Mouse (Mus musculus) gastrocnemius, adult 2 months (tissue): ENCODE data around the gene Fis1. TPM values are rescaled to one million over a fixed set of nuclear protein-coding genes. Genes with fewer than 3 reads are reported as not detected.
A peak's percentile ranks its signal among the peaks of the same experiment; 100 is the strongest.
"Not testable (repeated sequence)": the region's sequence is repeated elsewhere in the genome, so short reads cannot be mapped to it uniquely, and the experiment has no call there.

Experiments used
- DNase-seq: peaks from one replicate; pipeline ENCODE4 v3.0.0; 2022
- H3K27ac ChIP-seq: fragments of 200-600 bp; 2 replicates; pipeline ENCODE4 v1.8.1; 2022; ENCODE audit warnings: mild to moderate bottlenecking
- H3K4me3 ChIP-seq: fragments of 200-600 bp; 2 replicates; pipeline ENCODE4 v1.8.1; 2022; ENCODE audit warnings: mild to moderate bottlenecking, moderate library complexity
- CTCF ChIP-seq: fragments of 200-600 bp; IDR thresholded peaks from 2 replicates; pipeline ENCODE4 v1.8.1; 2022; ENCODE audit warnings: antibody characterized with exemption, mild to moderate bottlenecking, moderate library complexity
- intact Hi-C: fragments of 180-260 bp; cut with DNase I; formaldehyde crosslinking; loops from one replicate; pipeline ENCODE4 v1.15.1; 2025
- total RNA-seq, 2 experiments: library from RNA; stranded (reverse); gene quantifications; 2 replicates each; pipeline ENCODE4 v1.2.3; 2021

Fis1 gene
- total RNA-seq, 2 experiments from 2014 or later = 179 to 181 TPM

DNA sequence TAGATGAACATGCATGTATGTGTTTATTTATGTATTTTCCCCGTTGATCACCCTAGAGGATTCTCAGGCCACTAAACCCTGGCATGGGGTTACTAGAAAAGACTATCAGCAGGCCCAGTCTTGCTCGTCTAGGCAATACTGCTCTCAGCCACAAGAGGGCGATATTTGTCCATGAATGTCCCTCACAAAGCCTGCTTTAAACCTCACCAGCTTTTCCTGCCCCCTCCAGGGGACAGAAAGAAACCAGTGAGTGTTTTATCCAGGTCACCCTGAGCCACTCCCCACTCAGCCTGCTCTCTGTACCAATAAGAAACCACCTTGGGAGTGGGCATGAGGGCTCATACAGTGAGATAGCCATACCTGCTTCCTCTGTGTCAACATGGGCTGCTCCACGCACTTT is 24.0 kb upstream of the Fis1 start:
- peak; percentile 83 for DNase-seq
- Histone ChIP-seq H3K27ac (no peak overlapping the region), H3K4me3 (no peak overlapping the region)
- intact Hi-C loops = loop anchor here (1.0 to 10.0 kb wide), 2 partner anchors 42 to 196 kb away; no protein-coding TSS in a partner anchor
- TF ChIP-seq CTCF = peak; percentile 93

DNA sequence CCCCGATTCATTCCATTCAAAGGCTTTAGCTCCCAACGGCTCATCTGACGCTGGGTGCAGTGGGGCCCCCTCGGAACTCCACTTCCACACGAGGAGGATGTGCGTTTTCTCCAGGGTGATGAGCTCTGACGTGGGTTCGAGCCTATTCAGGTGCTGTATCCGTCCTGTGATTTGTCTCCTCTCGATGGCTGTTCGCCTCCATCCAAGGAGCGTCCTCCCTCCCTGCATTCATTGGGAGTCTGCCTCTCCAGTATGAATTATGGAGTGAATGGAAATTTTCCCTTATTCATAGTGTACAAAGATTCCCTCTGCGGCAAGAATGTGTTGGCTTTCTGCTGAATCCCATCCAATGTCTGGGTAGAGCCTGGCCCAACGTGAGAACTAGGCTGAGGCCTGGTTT is 21.2 kb upstream of the Fis1 start:
- Histone ChIP-seq H3K4me3 (no peak overlapping the region), H3K27ac (no peak overlapping the region)
- intact Hi-C loops = no loop called here
- TF ChIP-seq CTCF = no peak
- DNase-seq = no peak

- Histone ChIP-seq H3K4me3 (no peak overlapping the region), H3K27ac (no peak overlapping the region)
- no peak for TF ChIP-seq CTCF
- no peak for DNase-seq
- intact Hi-C loops = no loop called here
Observed at GRCm38 (mm10) chr5:136932956-136933355, 20.1 kb upstream of the Fis1 start.

DNA sequence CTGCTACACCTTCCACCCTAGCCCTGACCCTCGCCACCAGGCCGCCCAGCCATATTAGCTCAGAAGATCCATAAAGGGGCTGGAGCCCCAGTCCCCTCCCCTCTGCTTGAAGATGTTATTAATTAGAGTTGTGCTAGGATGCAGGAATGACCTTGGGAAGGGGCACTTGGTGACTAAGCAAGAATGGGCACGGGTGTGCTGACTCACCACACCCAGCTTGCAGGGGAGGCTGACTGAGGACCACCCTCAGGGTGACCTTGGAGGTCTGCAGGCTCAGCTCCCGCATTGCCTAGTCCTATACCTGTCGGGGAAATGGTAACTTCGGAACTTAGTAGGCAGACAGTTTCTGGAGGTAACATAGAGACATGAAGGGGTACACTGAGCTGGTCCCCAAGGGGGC is 19.1 kb upstream of the Fis1 start:
- H3K27ac ChIP-seq = no peak overlapping the region
- intact Hi-C loops = no loop called here
- no peak for DNase-seq
- TF ChIP-seq CTCF = no peak
- H3K4me3 ChIP-seq = no peak overlapping the region

DNA sequence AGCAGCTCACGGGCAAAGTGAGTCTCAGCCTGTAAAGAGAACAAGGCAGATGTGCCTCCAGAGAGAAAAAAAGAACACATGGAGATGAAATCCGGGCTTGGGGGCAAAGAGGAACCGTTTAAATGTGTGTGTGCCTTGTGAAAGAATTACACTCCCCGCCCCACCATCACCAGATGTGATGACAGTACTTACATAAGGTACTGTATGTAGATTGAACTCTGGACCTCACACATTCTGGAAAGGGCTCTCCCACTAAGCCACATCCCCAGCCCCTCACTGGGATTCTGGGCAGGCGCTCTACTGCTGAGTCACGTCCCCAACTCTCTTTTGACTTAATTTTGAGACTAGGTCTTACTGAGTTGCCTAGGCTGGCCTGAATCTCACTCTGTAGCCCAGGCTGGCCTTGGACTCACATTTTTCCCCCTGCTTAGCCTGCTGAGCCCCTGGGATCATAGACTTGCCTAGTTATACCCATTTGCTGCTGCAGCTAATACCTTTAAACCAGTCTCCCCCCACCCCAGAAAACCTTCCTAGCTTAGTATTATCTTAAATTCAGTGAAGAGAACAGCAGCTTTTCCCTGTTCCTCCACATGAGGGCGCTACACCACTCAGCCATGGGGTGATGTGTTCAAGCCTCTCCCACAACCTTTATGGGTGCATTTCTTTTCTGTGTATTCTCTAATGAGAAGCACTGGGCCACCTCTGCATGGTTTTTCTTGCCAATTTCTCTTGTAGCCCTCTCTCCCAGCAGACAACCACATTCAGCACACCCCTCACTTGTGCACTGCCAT is 17.0 kb upstream of the Fis1 start:
- peak; percentile 51 for TF ChIP-seq CTCF
- no peak for DNase-seq
- intact Hi-C loops = no loop called here
- H3K4me3 ChIP-seq = no peak overlapping the region
- H3K27ac ChIP-seq = no peak overlapping the region

DNA sequence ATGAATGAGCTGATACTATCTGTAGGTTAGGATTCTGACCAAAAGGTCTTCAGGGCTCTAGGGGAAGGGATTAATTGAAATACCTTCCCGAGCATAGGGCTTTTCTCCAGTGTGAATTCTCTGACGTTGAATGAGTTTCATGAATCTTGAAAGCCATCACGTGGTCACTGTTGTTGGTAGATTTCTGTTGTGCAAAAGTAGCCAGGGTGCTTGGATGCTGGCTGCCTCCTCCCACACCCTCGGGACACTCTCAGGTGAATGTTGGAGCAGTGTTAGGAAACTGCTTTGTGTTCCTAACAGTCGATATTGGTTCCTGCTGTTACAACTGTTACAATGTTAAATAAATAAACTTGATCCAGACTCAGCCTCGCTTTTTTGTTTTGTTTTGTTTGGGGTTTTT is 16.3 kb upstream of the Fis1 start:
- TF ChIP-seq CTCF = no peak
- H3K27ac ChIP-seq = no peak overlapping the region
- intact Hi-C loops = no loop called here
- no peak overlapping the region for H3K4me3 ChIP-seq
- DNase-seq = no peak

DNA sequence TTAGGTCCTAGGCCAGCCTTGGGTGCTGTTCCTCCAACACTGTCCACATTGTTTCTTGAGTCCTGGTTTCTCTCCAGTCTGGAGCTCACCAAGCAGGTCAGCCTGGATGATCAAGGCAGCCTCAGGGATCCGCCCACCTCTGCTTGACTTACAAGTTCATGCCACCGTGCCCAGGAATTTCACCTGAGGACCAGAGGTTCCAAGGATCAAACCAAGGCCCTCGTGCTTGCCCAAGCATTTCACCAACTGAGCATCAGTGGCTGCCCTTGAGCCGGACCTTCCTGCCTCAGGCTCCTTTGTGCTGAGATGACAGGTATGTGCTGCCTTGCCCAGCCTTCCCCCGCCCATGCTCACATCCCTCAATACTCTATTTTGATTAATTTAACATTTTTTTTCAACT is 15.5 kb upstream of the Fis1 start:
- Histone ChIP-seq H3K4me3 (no peak overlapping the region), H3K27ac (no peak overlapping the region)
- TF ChIP-seq CTCF = no peak
- intact Hi-C loops = no loop called here
- DNase-seq = no peak

DNA sequence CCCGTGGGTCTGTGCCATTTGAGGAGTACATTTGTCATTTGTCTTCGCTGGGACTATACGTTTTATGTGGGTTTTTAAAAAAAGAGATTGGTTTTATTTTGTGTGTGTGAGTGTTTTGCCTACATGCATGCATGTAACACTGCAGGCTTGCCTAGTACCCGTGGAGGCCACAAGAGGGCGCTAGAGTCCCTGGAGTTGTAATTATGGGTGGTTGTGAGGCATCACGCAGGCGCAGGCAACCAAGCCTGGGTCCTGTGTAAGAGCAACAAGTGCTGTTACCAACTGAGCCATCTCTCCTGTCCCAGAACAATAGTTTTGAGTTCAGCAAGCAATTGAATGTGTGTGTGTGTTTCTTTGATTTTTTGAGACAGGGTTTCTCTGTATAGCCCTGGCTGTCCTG is 13.8 kb upstream of the Fis1 start:
- intact Hi-C loops = no loop called here
- TF ChIP-seq CTCF = peak; percentile 66
- DNase-seq = no peak
- Histone ChIP-seq H3K27ac (no peak overlapping the region), H3K4me3 (no peak overlapping the region)

- intact Hi-C loops, DNase-seq, H3K4me3 ChIP-seq, H3K27ac ChIP-seq: not testable (repeated sequence)
Observed at GRCm38 (mm10) chr5:136940029-136940428, 13.0 kb upstream of the Fis1 start.

- no peak for TF ChIP-seq CTCF
- H3K27ac ChIP-seq = no peak overlapping the region
- H3K4me3 ChIP-seq = no peak overlapping the region
- no peak for DNase-seq
- intact Hi-C loops = no loop called here
Observed at GRCm38 (mm10) chr5:136940845-136941560, 12.1 kb upstream of the Fis1 start.

DNA sequence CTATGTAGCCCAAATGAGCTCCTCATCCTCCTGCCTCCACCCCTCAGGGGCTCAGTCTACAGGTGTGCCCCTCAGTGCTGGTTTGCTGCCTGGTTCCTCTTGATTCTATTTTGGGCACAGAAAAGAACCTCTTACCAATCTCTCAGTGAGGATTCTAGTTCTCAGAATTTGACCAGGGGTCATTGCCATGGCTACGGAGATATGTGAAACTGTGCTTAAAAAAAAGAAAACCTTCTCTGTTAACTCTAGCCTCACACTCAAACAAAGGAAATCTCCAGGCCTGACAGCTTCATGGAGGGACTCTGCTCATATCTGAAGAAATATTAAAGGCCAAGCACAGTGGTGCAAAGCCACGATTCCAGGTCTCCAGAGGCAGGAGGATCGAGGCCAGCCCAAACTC is 10.3 kb upstream of the Fis1 start:
- no peak overlapping the region for H3K27ac ChIP-seq
- TF ChIP-seq CTCF = no peak
- DNase-seq = no peak
- no peak overlapping the region for H3K4me3 ChIP-seq
- intact Hi-C loops = no loop called here

- DNase-seq = no peak
- Histone ChIP-seq H3K27ac (no peak overlapping the region), H3K4me3 (no peak overlapping the region)
- no peak for TF ChIP-seq CTCF
- intact Hi-C loops = no loop called here
Observed at GRCm38 (mm10) chr5:136943382-136943781, 9.7 kb upstream of the Fis1 start.

- no peak for DNase-seq
- H3K4me3 ChIP-seq = no peak overlapping the region
- 0 out of 2 replicates have a peak overlapping the region, but pooled peaks have one; percentile 5 for H3K27ac ChIP-seq
- TF ChIP-seq CTCF = no peak
- intact Hi-C loops = no loop called here
Observed at GRCm38 (mm10) chr5:136945084-136945483, 8.0 kb upstream of the Fis1 start.

DNA sequence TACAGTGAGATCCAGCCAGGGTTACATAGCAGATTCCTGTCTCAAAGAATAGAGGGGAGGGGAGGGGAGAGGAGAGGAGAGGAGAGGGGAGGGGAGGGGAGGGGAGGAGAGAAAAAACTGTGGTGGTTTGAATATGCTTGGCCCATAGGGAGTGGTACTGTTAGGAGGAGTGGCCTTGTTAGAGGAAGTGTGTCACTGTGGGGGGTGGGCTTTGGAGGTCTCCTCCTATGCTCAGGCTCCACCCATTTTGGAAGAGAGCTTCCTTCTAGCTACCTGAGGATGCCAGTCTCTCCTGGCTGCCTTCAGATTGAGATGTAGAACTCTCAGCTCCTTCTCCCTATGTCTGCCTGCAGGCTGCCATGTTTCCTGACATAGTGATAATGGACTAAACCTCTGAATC is 5.2 kb upstream of the Fis1 start:
- no peak for DNase-seq
- intact Hi-C loops = no loop called here
- no peak overlapping the region for H3K27ac ChIP-seq
- H3K4me3 ChIP-seq = no peak overlapping the region
- no peak for TF ChIP-seq CTCF

DNA sequence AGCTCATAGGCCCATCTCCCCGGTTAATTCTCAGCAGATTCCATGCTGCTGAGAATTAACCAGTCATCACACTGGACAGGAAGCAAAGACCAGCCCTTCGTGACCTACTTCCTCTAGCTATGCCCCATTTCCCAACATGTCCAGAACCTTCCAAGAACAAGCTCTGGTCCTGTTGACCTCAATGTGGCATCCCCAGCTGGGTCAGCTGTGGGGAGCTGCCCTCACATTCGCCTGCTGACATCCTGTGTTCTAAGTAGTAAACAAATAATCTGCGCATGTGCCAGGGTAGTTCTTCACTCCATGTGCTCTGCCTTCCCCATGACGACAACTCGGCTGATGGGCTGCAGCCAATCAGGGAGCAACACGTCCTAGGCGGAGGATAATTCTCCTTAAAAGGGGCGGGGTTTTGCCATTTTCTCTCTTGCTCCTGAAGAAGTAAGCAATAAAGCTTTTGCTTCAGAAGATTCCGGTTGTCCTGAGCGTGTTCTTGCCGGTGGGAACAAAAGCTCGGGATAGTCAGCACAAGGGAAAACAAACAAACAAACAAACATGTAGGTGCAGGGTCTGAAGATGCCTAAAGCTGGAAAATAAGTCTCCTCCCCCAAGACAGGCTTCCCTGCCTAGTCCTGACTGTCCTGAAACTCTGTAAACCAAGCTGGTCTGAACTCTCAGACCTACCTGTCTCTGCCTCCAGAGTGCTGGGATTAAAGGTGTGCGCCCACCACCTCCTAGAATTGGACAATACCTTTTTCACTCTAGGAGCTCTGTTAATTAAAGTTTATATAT is 3.3 kb upstream of the Fis1 start:
- intact Hi-C loops, H3K27ac ChIP-seq, DNase-seq, H3K4me3 ChIP-seq: not testable (repeated sequence)
